Mouse (Mus musculus): ENCODE measurements around the gene Olfr600.
"Not testable (repeated sequence)": the region's sequence is repeated elsewhere in the genome, so short reads cannot be mapped to it uniquely, and the experiment has no call there.

Olfr600 gene

GRCm38 (mm10) chr7:103349569-103349968, at the start of gene Olfr600:
Gene Olfr600 (minus strand): TSS chr7:103349669.
- no peak for DNase-seq (ENCODE audit: inconsistent age in 2 of 2, low spot score in 1 of 2)

GRCm38 (mm10) chr7:103398981-103399380, 49.5 kb upstream of the Olfr600 start:
- DNase-seq (ENCODE audit: inconsistent age in 2 of 2, low spot score in 1 of 2), result no peak

- no peak for DNase-seq (ENCODE audit: inconsistent age in 2 of 2, low spot score in 1 of 2)
These were observed 48.3 kb upstream of the Olfr600 start for GRCm38 (mm10) chr7:103397758-103398157.

- DNase-seq (ENCODE audit: inconsistent age in 2 of 2, low spot score in 1 of 2), result no peak
These were observed 36.6 kb upstream of the Olfr600 start, which contains the start of gene Olfr603 for GRCm38 (mm10) chr7:103386077-103386476. Gene Olfr603 (minus strand): TSS chr7:103386177.

- no peak for DNase-seq (ENCODE audit: inconsistent age in 2 of 2, low spot score in 1 of 2)
These were observed 13.1 kb upstream of the Olfr600 start, which contains the start of gene Olfr601 for GRCm38 (mm10) chr7:103362555-103362954. Gene Olfr601 (minus strand): TSS chr7:103362655.

GRCm38 (mm10) chr7:103335617-103336016, 13.9 kb downstream of the Olfr600 start, which contains the start of gene Olfr599:
Gene Olfr599 (plus strand): TSS chr7:103335917.
- DNase-seq (ENCODE audit: inconsistent age in 2 of 2, low spot score in 1 of 2), result no peak

- DNase-seq (ENCODE audit: inconsistent age in 2 of 2, low spot score in 1 of 2), result no peak
These were observed 26.2 kb downstream of the Olfr600 start, which contains the start of gene Olfr598 for GRCm38 (mm10) chr7:103323268-103323667. Gene Olfr598 (plus strand): TSS chr7:103323568.

- DNase-seq (ENCODE audit: inconsistent age in 2 of 2, low spot score in 1 of 2), result not testable (repeated sequence)
These were observed 33.5 kb downstream of the Olfr600 start, which contains the start of gene Olfr597 for GRCm38 (mm10) chr7:103316015-103316414. Gene Olfr597 (plus strand): TSS chr7:103316315.

GRCm38 (mm10) chr7:103305348-103305747, 44.1 kb downstream of the Olfr600 start, which contains the start of gene Olfr596:
Gene Olfr596 (plus strand): TSS chr7:103305648.
- DNase-seq (ENCODE audit: inconsistent age in 2 of 2, low spot score in 1 of 2), result not testable (repeated sequence)

All from adrenal gland, adult (tissue).